Mouse (Mus musculus) inflammation-experienced regulatory T-cells, adult 16 weeks (primary cell): ENCODE data around the gene Zscan10. TPM values are rescaled to one million over a fixed set of nuclear protein-coding genes. Genes with fewer than 3 reads are reported as not detected.

Source experiments
- polyA plus RNA-seq: library from polyadenylated mRNA; unstranded; fragments of 100-300 nt; shearing (Covaris generic); gene quantifications from one replicate; pipeline ENCODE4 v1.2.1, GENCODE M21; 2017

Gene Zscan10
- 2.0 TPM for polyA plus RNA-seq

GRCm38 (mm10) chr17:23600641-23601622 lies at the start of gene Zscan10:
Gene Zscan10 (plus strand): TSS chr17:23600856.

GRCm38 (mm10) chr17:23563595-23564367 lies 36.9 kb upstream of the Zscan10 start, which contains the start of gene Zfp213:
Gene Zfp213 (minus strand): TSS chr17:23564238.

GRCm38 (mm10) chr17:23598582-23599552 lies 1.8 kb upstream of the Zscan10 start, which contains the start of gene Zfp13:
Gene Zfp13 (minus strand): TSS chr17:23599487.

GRCm38 (mm10) chr17:23644613-23645495 lies 44.2 kb downstream of the Zscan10 start, which contains the start of gene Mmp25:
Gene Mmp25 (minus strand): TSS chr17:23645277.

GRCm38 (mm10) chr17:23660117-23660875 lies 59.6 kb downstream of the Zscan10 start, which contains the start of gene Bicdl2:
Gene Bicdl2 (plus strand): TSS chr17:23660506.

Other genes with a start within 250 kb of the Zscan10 start
- not detected for gene Vmn2r116, start 216.3 kb upstream of the Zscan10 start, polyA plus RNA-seq
- not detected for gene Vmn2r117, start 121.2 kb upstream of the Zscan10 start, polyA plus RNA-seq
- gene Zfp213, start 36.6 kb upstream of the Zscan10 start, polyA plus RNA-seq, result 18.8 TPM
- gene Zfp13, start 1.4 kb upstream of the Zscan10 start, polyA plus RNA-seq, result not detected
- gene Mmp25, start 44.4 kb downstream of the Zscan10 start, polyA plus RNA-seq, result 0.77 TPM
- gene Bicdl2, start 59.6 kb downstream of the Zscan10 start, polyA plus RNA-seq, result not detected
- 68.4 TPM for gene Hcfc1r1, start 72.7 kb downstream of the Zscan10 start, polyA plus RNA-seq
- gene Thoc6, start 73.0 kb downstream of the Zscan10 start, polyA plus RNA-seq, result 33.8 TPM
- 9.2 TPM for gene Tnfrsf12a, start 76.6 kb downstream of the Zscan10 start, polyA plus RNA-seq
- gene Cldn6, start 78.4 kb downstream of the Zscan10 start, polyA plus RNA-seq, result not detected
- gene Cldn9, start 83.2 kb downstream of the Zscan10 start, polyA plus RNA-seq, result not detected
- not detected for gene 1520401A03Rik, start 121.9 kb downstream of the Zscan10 start, polyA plus RNA-seq
- 28.6 TPM for gene Pkmyt1, start 125.5 kb downstream of the Zscan10 start, polyA plus RNA-seq
- 10.4 TPM for gene Paqr4, start 140.0 kb downstream of the Zscan10 start, polyA plus RNA-seq
- 6.0 TPM for gene Kremen2, start 145.0 kb downstream of the Zscan10 start, polyA plus RNA-seq
- 34.0 TPM for gene Flywch1, start 170.7 kb downstream of the Zscan10 start, polyA plus RNA-seq
- gene Flywch2, start 185.2 kb downstream of the Zscan10 start, polyA plus RNA-seq, result 4.5 TPM
- gene Srrm2, start 189.7 kb downstream of the Zscan10 start, polyA plus RNA-seq, result 568 TPM
- 672 TPM for gene Elob, start 228.3 kb downstream of the Zscan10 start, polyA plus RNA-seq
- gene Prss33, start 235.2 kb downstream of the Zscan10 start, polyA plus RNA-seq, result 0.39 TPM
- not detected for gene Prss32, start 243.0 kb downstream of the Zscan10 start, polyA plus RNA-seq
- 6.6 TPM for gene Prss41, start 243.3 kb downstream of the Zscan10 start, polyA plus RNA-seq